ENCODE assay signal across 10 mouse cellular contexts in the genomic region with DNA sequence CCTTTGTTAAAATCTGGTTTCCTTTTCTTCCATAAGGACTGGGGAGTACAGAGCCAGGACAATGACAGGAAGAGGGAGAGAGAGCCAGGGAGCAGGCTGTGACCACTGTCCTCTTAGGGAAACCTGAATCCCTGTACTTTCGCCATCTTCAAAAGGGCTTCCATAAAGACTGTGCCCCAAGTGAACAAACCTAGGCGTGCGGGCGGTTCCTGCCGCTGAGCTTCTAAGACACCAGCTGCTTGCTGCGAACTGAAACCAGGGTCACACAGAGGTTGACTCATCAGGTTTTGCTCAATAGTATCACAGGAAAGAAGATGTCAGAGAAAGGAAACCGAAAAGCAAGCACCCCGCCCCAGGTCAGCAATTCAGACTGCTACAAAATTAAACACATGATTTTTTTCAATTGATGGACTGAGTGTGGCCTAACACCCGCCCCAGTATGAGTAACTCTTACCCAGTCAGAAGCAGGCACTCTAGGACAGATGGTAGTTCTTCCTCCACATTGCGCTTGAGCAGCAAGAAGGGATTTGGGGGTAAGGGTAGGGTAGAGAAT. TPM values are rescaled to one million over a fixed set of nuclear protein-coding genes. Genes with fewer than 3 reads are reported as not detected.
DNase-seq lines count a peak whose midpoint lies in the region; ATAC-seq and TF ChIP-seq lines count a peak whose summit lies in the region.
"Had no signal": no experiment of that assay in that cellular context is flagged by ENCODE, and none has a peak within 500 bp of the region (broad histone marks: within the 10 kb centered on the region; RNA-seq: fewer than 3 reads in every experiment).

No protein-coding gene starts in this region.

- peak; percentile 36 to 61 for DNase-seq in heart, adult 18-20 months
- no peak for DNase-seq in heart, embryonic 10.5 days (ENCODE audit: low spot score)
- DNase-seq in kidney, adult 9 months, result peak; percentile 33
- no peak for DNase-seq in cerebellum, postnatal 14 days
- no peak for DNase-seq in forebrain, postnatal 0 days

- H3K4me2 ChIP-seq in hindbrain, embryonic 16.5 days (ENCODE audit: low read length), result no peak overlapping the region
- H3K4me2 ChIP-seq in forebrain, postnatal 0 days (ENCODE audit: low read depth), result no peak overlapping the region
- H3K4me2 ChIP-seq: neural tube, embryonic 13.5 days had no signal

- no peaks in the 10 kb centered on the region for H3K9me3 ChIP-seq in heart, embryonic 10.5 days
- H3K9me3 ChIP-seq in hindbrain, embryonic 16.5 days (ENCODE audit: control insufficient read depth, low read length), result no peaks in the 10 kb centered on the region
- H3K9me3 ChIP-seq in forebrain, postnatal 0 days (ENCODE audit: low read length), result no peaks in the 10 kb centered on the region
- H3K9me3 ChIP-seq: neural tube, embryonic 13.5 days had no signal

- H3K4me3 ChIP-seq in heart, embryonic 10.5 days, result no peak overlapping the region
- 0 out of 2 replicates have a peak overlapping the region, but pooled peaks have one; percentile 1 for H3K4me3 ChIP-seq in brown adipose tissue, adult 24 weeks (ENCODE audit: insufficient read depth, low read depth, low read length)
- no peak overlapping the region for H3K4me3 ChIP-seq in hindbrain, embryonic 16.5 days (ENCODE audit: low read length)
- no peak overlapping the region for H3K4me3 ChIP-seq in forebrain, postnatal 0 days (ENCODE audit: low read depth, low read length)
- H3K4me3 ChIP-seq: erythroblast, embryonic 14.5 days; neural tube, embryonic 13.5 days had no signal

- H3K4me1 ChIP-seq in heart, embryonic 10.5 days, result no peaks in the 10 kb centered on the region
- H3K4me1 ChIP-seq in brown adipose tissue, adult 24 weeks (ENCODE audit: control insufficient read depth, insufficient read depth, insufficient read length, low read length), result no peaks in the 10 kb centered on the region
- no peaks in the 10 kb centered on the region for H3K4me1 ChIP-seq in hindbrain, embryonic 16.5 days (ENCODE audit: control insufficient read depth, insufficient read depth, low read depth, low read length)
- no peaks in the 10 kb centered on the region for H3K4me1 ChIP-seq in forebrain, postnatal 0 days (ENCODE audit: insufficient read depth)
- H3K4me1 ChIP-seq: neural tube, embryonic 13.5 days had no signal

- H3K27me3 ChIP-seq in heart, embryonic 10.5 days (ENCODE audit: insufficient read depth, poor library complexity, severe bottlenecking), result no peaks in the 10 kb centered on the region
- H3K27me3 ChIP-seq in hindbrain, embryonic 16.5 days (replicated peaks; ENCODE audit: control insufficient read depth, insufficient read depth, low read length), result no peaks in the 10 kb centered on the region
- H3K27me3 ChIP-seq in forebrain, postnatal 0 days (ENCODE audit: insufficient read depth, low read length), result no peaks in the 10 kb centered on the region
- H3K27me3 ChIP-seq: neural tube, embryonic 13.5 days had no signal

- no peak overlapping the region for H3K27ac ChIP-seq in heart, embryonic 10.5 days
- H3K27ac ChIP-seq in brown adipose tissue, adult 24 weeks (replicated peaks; ENCODE audit: low read depth, low read length), result peak overlapping the region; percentile 71
- no peak overlapping the region for H3K27ac ChIP-seq in hindbrain, embryonic 16.5 days (ENCODE audit: low read depth, low read length)
- no peak overlapping the region for H3K27ac ChIP-seq in forebrain, postnatal 0 days (ENCODE audit: low read depth, low read length)
- H3K27ac ChIP-seq: neural tube, embryonic 13.5 days had no signal

- 74% methylated on average over 10 of the region's 10 CpGs for WGBS in heart, embryonic 10.5 days
- WGBS in hindbrain, embryonic 16.5 days, result 79% methylated on average over 10 of the region's 10 CpGs
- 82% methylated on average over 10 of the region's 10 CpGs for WGBS in forebrain, postnatal 0 days

- no peak for TF ChIP-seq CTCF in forebrain, postnatal 0 days (IDR thresholded peaks at IDR 0.05; ENCODE audit: low read depth)

- no peaks in the 10 kb centered on the region for H3K36me3 ChIP-seq in heart, embryonic 10.5 days
- no peaks in the 10 kb centered on the region for H3K36me3 ChIP-seq in hindbrain, embryonic 16.5 days (ENCODE audit: control insufficient read depth, insufficient read depth, low read length)
- no peaks in the 10 kb centered on the region for H3K36me3 ChIP-seq in forebrain, postnatal 0 days (ENCODE audit: insufficient read depth)
- H3K36me3 ChIP-seq: neural tube, embryonic 13.5 days had no signal

- ATAC-seq in megakaryocyte progenitor cell, adult 5-6 weeks (replicated peaks; ENCODE audit: poor library complexity), result peak; percentile 66
- ATAC-seq in hindbrain, embryonic 16.5 days, result no peak
- ATAC-seq in forebrain, postnatal 0 days, result no peak

- no peak overlapping the region for H3K9ac ChIP-seq in hindbrain, embryonic 16.5 days (ENCODE audit: low read depth, low read length)
- H3K9ac ChIP-seq in forebrain, postnatal 0 days, result no peak overlapping the region
- H3K9ac ChIP-seq: neural tube, embryonic 13.5 days had no signal

RNA-seq across cellular contexts. Expression of gene Acod1, which starts 13.4 kb away (rescaled TPM):
- total RNA-seq in heart, adult 18-20 months (2021), result not detected
- polyA plus RNA-seq in heart, embryonic 10.5 days (2016; fragmentation: Nextera tagmentation; extraction: Ambion mirVana), result 0.08 TPM in 1 of 2 replicates, not detected in the other
- polyA plus RNA-seq in brown adipose tissue, adult 24 weeks (2012; ENCODE audit: insufficient read depth, insufficient read length, missing spikeins), result not detected in 2 replicates
- 0.07 and 0.20 TPM in 2 replicates for total RNA-seq in megakaryocyte progenitor cell, adult 5-6 weeks (2015)
- total RNA-seq in megakaryocyte progenitor cell, adult 5-6 weeks (2017), result 0.27 and 0.46 TPM in 2 replicates
- polyA plus RNA-seq in hindbrain, embryonic 16.5 days (2015; fragmentation: Nextera tagmentation; extraction: Ambion mirVana), result not detected in 2 replicates
- total RNA-seq in forebrain, postnatal 0 days (2014; rRNA removed), result 0.08 TPM in 1 of 2 replicates, not detected in the other
- not detected in 2 replicates for polyA plus RNA-seq in forebrain, postnatal 0 days (2015; fragmentation: Nextera tagmentation; extraction: Ambion mirVana)
- polyA plus RNA-seq: erythroblast, embryonic 14.5 days; neural tube, embryonic 13.5 days had no signal

RNA-seq across cellular contexts. Expression of gene Cln5, which starts 36.7 kb away (rescaled TPM):
- total RNA-seq in heart, adult 18-20 months (2021), result 10 to 100 TPM; 20.0 to 21.3 TPM
- 28.3 and 30.5 TPM in 2 replicates for polyA plus RNA-seq in heart, embryonic 10.5 days (2016; fragmentation: Nextera tagmentation; extraction: Ambion mirVana)
- 20.9 and 27.2 TPM in 2 replicates for polyA plus RNA-seq in brown adipose tissue, adult 24 weeks (2012; ENCODE audit: insufficient read depth, insufficient read length, missing spikeins)
- total RNA-seq in megakaryocyte progenitor cell, adult 5-6 weeks (2015), result 43.9 and 46.8 TPM in 2 replicates
- total RNA-seq in megakaryocyte progenitor cell, adult 5-6 weeks (2017), result 36.8 and 39.2 TPM in 2 replicates
- polyA plus RNA-seq in hindbrain, embryonic 16.5 days (2015; fragmentation: Nextera tagmentation; extraction: Ambion mirVana), result 12.1 and 13.8 TPM in 2 replicates
- total RNA-seq in forebrain, postnatal 0 days (2014; rRNA removed), result 7.6 and 8.8 TPM in 2 replicates
- polyA plus RNA-seq in forebrain, postnatal 0 days (2015; fragmentation: Nextera tagmentation; extraction: Ambion mirVana), result 7.2 and 9.7 TPM in 2 replicates

RNA-seq across cellular contexts. Expression of gene Kctd12, which starts 50.9 kb away (rescaled TPM):
- total RNA-seq in heart, adult 18-20 months (2021), result 10 to 100 TPM; 21.3 to 25.3 TPM
- 2.5 and 3.4 TPM in 2 replicates for polyA plus RNA-seq in heart, embryonic 10.5 days (2016; fragmentation: Nextera tagmentation; extraction: Ambion mirVana)
- polyA plus RNA-seq in brown adipose tissue, adult 24 weeks (2012; ENCODE audit: insufficient read depth, insufficient read length, missing spikeins), result 22.4 and 27.7 TPM in 2 replicates
- total RNA-seq in megakaryocyte progenitor cell, adult 5-6 weeks (2015), result 89.3 and 112 TPM in 2 replicates
- total RNA-seq in megakaryocyte progenitor cell, adult 5-6 weeks (2017), result 63.1 and 66.4 TPM in 2 replicates
- 13.0 and 14.6 TPM in 2 replicates for polyA plus RNA-seq in hindbrain, embryonic 16.5 days (2015; fragmentation: Nextera tagmentation; extraction: Ambion mirVana)
- 101 TPM in 2 replicates for total RNA-seq in forebrain, postnatal 0 days (2014; rRNA removed)
- polyA plus RNA-seq in forebrain, postnatal 0 days (2015; fragmentation: Nextera tagmentation; extraction: Ambion mirVana), result 12.4 and 14.3 TPM in 2 replicates

Comparison
In these comparisons a context has a peak if more than half of its experiments do, and no peak if none do; other contexts are left out.
1. DNase-seq: peak in heart, adult 18-20 months (2 of 2) and kidney, adult 9 months (single experiment); none in heart, embryonic 10.5 days (single experiment), cerebellum, postnatal 14 days (0 of 2) and forebrain, postnatal 0 days (single experiment).